ENCODE assay signal across 12 mouse cellular contexts in the genomic region with DNA sequence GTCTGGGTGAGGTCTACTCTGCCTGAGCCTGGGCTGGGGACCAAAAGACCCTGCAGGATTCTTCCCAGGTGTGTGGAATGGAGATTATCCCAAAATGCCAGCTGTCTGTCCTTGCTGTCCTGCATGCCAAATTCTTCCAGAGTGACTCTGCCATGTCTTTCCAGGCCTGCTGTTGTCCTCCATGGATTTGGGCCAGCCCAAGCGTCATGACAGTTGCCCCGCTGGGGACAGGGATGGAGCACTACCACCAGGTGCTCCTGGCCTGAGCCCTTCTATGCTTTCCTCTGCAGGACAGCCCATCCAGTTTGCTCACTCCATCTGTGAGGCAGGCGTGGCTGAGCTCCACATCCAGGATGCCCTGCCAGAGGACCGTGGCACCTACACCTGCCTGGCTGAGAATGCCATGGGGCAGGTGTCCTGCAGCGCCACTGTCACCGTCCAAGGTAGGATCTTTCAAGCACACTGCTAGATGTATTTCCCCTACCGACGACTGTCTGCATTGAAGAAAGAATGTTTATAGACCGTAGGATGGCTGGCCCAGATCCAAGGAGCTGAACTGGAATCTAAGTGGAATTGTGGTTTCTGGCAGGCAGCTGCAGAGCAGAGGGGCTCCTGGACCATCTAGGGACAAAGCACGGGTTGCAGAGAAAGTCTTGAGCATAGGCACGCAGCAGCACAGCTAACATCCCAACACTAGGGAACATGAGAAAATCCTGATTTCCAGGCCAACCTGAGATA.
DNase-seq lines count a peak whose midpoint lies in the region; ATAC-seq lines count a peak whose summit lies in the region.
"Had no signal": no experiment of that assay in that cellular context is flagged by ENCODE, and none has a peak within 500 bp of the region (broad histone marks: within the 10 kb centered on the region; RNA-seq: fewer than 3 reads in every experiment).

No protein-coding gene starts in this region.

- H3K4me1 ChIP-seq in kidney, embryonic 15.5 days, result peaks cover 25% of the 10 kb centered on the region
- H3K4me1 ChIP-seq in neural tube, embryonic 12.5 days, result peaks cover 16% of the 10 kb centered on the region
- peaks cover 15% of the 10 kb centered on the region for H3K4me1 ChIP-seq in hindbrain, embryonic 16.5 days (ENCODE audit: control insufficient read depth, insufficient read depth, low read depth, low read length)
- peaks cover 17% of the 10 kb centered on the region for H3K4me1 ChIP-seq in midbrain, embryonic 16.5 days (ENCODE audit: control insufficient read depth, insufficient read depth, low read length)

- H3K27me3 ChIP-seq in kidney, embryonic 15.5 days, result no peaks in the 10 kb centered on the region
- no peaks in the 10 kb centered on the region for H3K27me3 ChIP-seq in neural tube, embryonic 12.5 days (replicated peaks)
- H3K27me3 ChIP-seq in hindbrain, embryonic 16.5 days (replicated peaks; ENCODE audit: control insufficient read depth, insufficient read depth, low read length), result no peaks in the 10 kb centered on the region
- H3K27me3 ChIP-seq in midbrain, embryonic 16.5 days (ENCODE audit: control insufficient read depth, insufficient read depth, low read depth, low read length), result no peaks in the 10 kb centered on the region

- peak overlapping the region; percentile 5; the same call in 1 of the 2 replicates for H3K27ac ChIP-seq in kidney, embryonic 15.5 days
- H3K27ac ChIP-seq in neural tube, embryonic 12.5 days, result no peak overlapping the region
- H3K27ac ChIP-seq in hindbrain, embryonic 16.5 days (ENCODE audit: low read depth, low read length), result no peak overlapping the region
- H3K27ac ChIP-seq in midbrain, embryonic 16.5 days (ENCODE audit: low read length), result no peak overlapping the region
- H3K27ac ChIP-seq: heart, embryonic 15.5 days; macrophage had no signal

- H3K9me3 ChIP-seq in kidney, embryonic 15.5 days (replicated peaks), result no peaks in the 10 kb centered on the region
- H3K9me3 ChIP-seq in neural tube, embryonic 12.5 days, result no peaks in the 10 kb centered on the region
- no peaks in the 10 kb centered on the region for H3K9me3 ChIP-seq in hindbrain, embryonic 16.5 days (ENCODE audit: control insufficient read depth, low read length)
- H3K9me3 ChIP-seq in midbrain, embryonic 16.5 days (replicated peaks; ENCODE audit: control insufficient read depth, low read length, poor library complexity, severe bottlenecking), result no peaks in the 10 kb centered on the region
- H3K9me3 ChIP-seq: heart, embryonic 15.5 days had no signal

- no peak overlapping the region for H3K4me3 ChIP-seq in kidney, embryonic 15.5 days (replicated peaks)
- no peak overlapping the region for H3K4me3 ChIP-seq in neural tube, embryonic 12.5 days
- H3K4me3 ChIP-seq in hindbrain, embryonic 16.5 days (ENCODE audit: low read length), result no peak overlapping the region
- H3K4me3 ChIP-seq in midbrain, embryonic 16.5 days (ENCODE audit: low read depth, low read length), result no peak overlapping the region
- H3K4me3 ChIP-seq: heart, embryonic 15.5 days had no signal

- H3K9ac ChIP-seq in kidney, embryonic 15.5 days, result no peak overlapping the region
- H3K9ac ChIP-seq in neural tube, embryonic 12.5 days, result no peak overlapping the region
- H3K9ac ChIP-seq in hindbrain, embryonic 16.5 days (ENCODE audit: low read depth, low read length), result no peak overlapping the region
- peak overlapping the region; percentile 38; the same call in 1 of the 2 replicates for H3K9ac ChIP-seq in midbrain, embryonic 16.5 days (ENCODE audit: low read depth, low read length)
- H3K9ac ChIP-seq: heart, embryonic 15.5 days had no signal

- WGBS in kidney, embryonic 15.5 days, result 61% methylated on average over 11 of the region's 11 CpGs
- WGBS in neural tube, embryonic 12.5 days, result 69% methylated on average over 11 of the region's 11 CpGs
- 57% methylated on average over 11 of the region's 11 CpGs for WGBS in hindbrain, embryonic 16.5 days
- WGBS in midbrain, embryonic 16.5 days, result 65% methylated on average over 11 of the region's 11 CpGs

- H3K4me2 ChIP-seq in kidney, embryonic 15.5 days, result no peak overlapping the region
- no peak overlapping the region for H3K4me2 ChIP-seq in neural tube, embryonic 12.5 days (replicated peaks)
- H3K4me2 ChIP-seq in hindbrain, embryonic 16.5 days (ENCODE audit: low read length), result no peak overlapping the region
- H3K4me2 ChIP-seq in midbrain, embryonic 16.5 days (ENCODE audit: low read length), result no peak overlapping the region
- H3K4me2 ChIP-seq: heart, embryonic 15.5 days had no signal

- no peaks in the 10 kb centered on the region for H3K36me3 ChIP-seq in kidney, embryonic 15.5 days
- H3K36me3 ChIP-seq in neural tube, embryonic 12.5 days, result no peaks in the 10 kb centered on the region
- H3K36me3 ChIP-seq in hindbrain, embryonic 16.5 days (ENCODE audit: control insufficient read depth, insufficient read depth, low read length), result no peaks in the 10 kb centered on the region
- H3K36me3 ChIP-seq in midbrain, embryonic 16.5 days (ENCODE audit: control insufficient read depth, insufficient read depth, low read length), result no peaks in the 10 kb centered on the region
- H3K36me3 ChIP-seq: heart, embryonic 15.5 days had no signal

- no peak for ATAC-seq in kidney, embryonic 15.5 days (replicated peaks; ENCODE audit: low FRiP score)
- ATAC-seq in neural tube, embryonic 12.5 days (ENCODE audit: low FRiP score, low read depth), result 0 out of 2 replicates have a peak, but pooled peaks have one; percentile 37
- ATAC-seq in hindbrain, embryonic 16.5 days, result peak; percentile 12; the same call in 1 of the 2 replicates
- ATAC-seq in midbrain, embryonic 16.5 days, result no peak
- no peak for ATAC-seq in megakaryocyte-erythroid progenitor cell, adult 5-6 weeks (replicated peaks; ENCODE audit: low FRiP score, low TSS enrichment, poor library complexity, severe bottlenecking)

- DNase-seq in kidney, adult 11 months, result no peak
- no peak for DNase-seq in neural tube, embryonic 10.5 days (ENCODE audit: extremely low spot score, low spot score)
- no peak for DNase-seq in testis, postnatal 14 days (ENCODE audit: low spot score)
- DNase-seq: adrenal gland, postnatal 10 days; cerebellum, adult 9-10 months had no signal

Comparison
In these comparisons a context has a peak if more than half of its experiments do, and no peak if none do; other contexts are left out.
1. ATAC-seq: peak in neural tube, embryonic 12.5 days (single experiment) and hindbrain, embryonic 16.5 days (single experiment); none in kidney, embryonic 15.5 days (single experiment), midbrain, embryonic 16.5 days (single experiment) and megakaryocyte-erythroid progenitor cell, adult 5-6 weeks (single experiment).